Mouse (Mus musculus): ENCODE results near the gene Socs7. TPM values are rescaled to one million over a fixed set of nuclear protein-coding genes. Genes with fewer than 3 reads are reported as not detected.

The Socs7 gene
- polyA plus RNA-seq, 1 experiment = not detected

- WGBS = 15% methylated on average over 36 of the region's 37 CpGs
- Histone ChIP-seq H3K4me1 (ENCODE audit: control insufficient read depth, insufficient read depth, low read length) (peaks cover 49% of the 10 kb centered on the region), H3K4me3 (ENCODE audit: insufficient read depth, low read depth, low read length) (peak overlapping the region; percentile 24), H3K27ac (ENCODE audit: insufficient read depth, low read depth, low read length) (no peak overlapping the region)
- TF ChIP-seq POLR2A (IDR thresholded peaks at IDR 0.05; ENCODE audit: insufficient read depth, low read depth, low read length) = no peak
- TF ChIP-seq CTCF (IDR thresholded peaks at IDR 0.05; ENCODE audit: insufficient read depth, low read depth, low read length) = no peak
Measured at GRCm38 (mm10) chr11:97439935-97440334, 77.6 kb downstream of the Socs7 start.

GRCm38 (mm10) chr11:97440441-97440881, 78.1 kb downstream of the Socs7 start:
- TF ChIP-seq CTCF (IDR thresholded peaks at IDR 0.05; ENCODE audit: insufficient read depth, low read depth, low read length) (no peak), POLR2A (IDR thresholded peaks at IDR 0.05; ENCODE audit: insufficient read depth, low read depth, low read length) (no peak)
- WGBS = 18% methylated on average over 34 of the region's 34 CpGs
- Histone ChIP-seq H3K4me1 (ENCODE audit: control insufficient read depth, insufficient read depth, low read length) (peaks cover 46% of the 10 kb centered on the region), H3K4me3 (ENCODE audit: insufficient read depth, low read depth, low read length) (peak overlapping the region; percentile 24), H3K27ac (ENCODE audit: insufficient read depth, low read depth, low read length) (no peak overlapping the region)

GRCm38 (mm10) chr11:97441036-97441657, 78.8 kb downstream of the Socs7 start:
- Histone ChIP-seq H3K27ac (ENCODE audit: insufficient read depth, low read depth, low read length) (no peak overlapping the region), H3K4me1 (ENCODE audit: control insufficient read depth, insufficient read depth, low read length) (peaks cover 41% of the 10 kb centered on the region), H3K4me3 (ENCODE audit: insufficient read depth, low read depth, low read length) (no peak overlapping the region)
- TF ChIP-seq CTCF (IDR thresholded peaks at IDR 0.05; ENCODE audit: insufficient read depth, low read depth, low read length) (no peak), POLR2A (IDR thresholded peaks at IDR 0.05; ENCODE audit: insufficient read depth, low read depth, low read length) (no peak)
- WGBS = 35% methylated on average over 15 of the region's 15 CpGs

- Histone ChIP-seq H3K27ac (ENCODE audit: insufficient read depth, low read depth, low read length) (no peak overlapping the region), H3K4me3 (ENCODE audit: insufficient read depth, low read depth, low read length) (no peak overlapping the region), H3K4me1 (ENCODE audit: control insufficient read depth, insufficient read depth, low read length) (peaks cover 39% of the 10 kb centered on the region)
- 25% methylated on average over 3 of the region's 3 CpGs for WGBS
- TF ChIP-seq POLR2A (IDR thresholded peaks at IDR 0.05; ENCODE audit: insufficient read depth, low read depth, low read length) = no peak
- TF ChIP-seq CTCF (IDR thresholded peaks at IDR 0.05; ENCODE audit: insufficient read depth, low read depth, low read length) = no peak
Measured at GRCm38 (mm10) chr11:97441658-97442125, 79.3 kb downstream of the Socs7 start.

- WGBS = 90% methylated on average over 11 of the region's 11 CpGs
- H3K4me3 ChIP-seq (ENCODE audit: insufficient read depth, low read depth, low read length) = no peak overlapping the region
- TF ChIP-seq POLR2A (IDR thresholded peaks at IDR 0.05; ENCODE audit: insufficient read depth, low read depth, low read length) (no peak), CTCF (IDR thresholded peaks at IDR 0.05; ENCODE audit: insufficient read depth, low read depth, low read length) (no peak)
- peaks cover 32% of the 10 kb centered on the region for H3K4me1 ChIP-seq (ENCODE audit: control insufficient read depth, insufficient read depth, low read length)
- H3K27ac ChIP-seq (ENCODE audit: insufficient read depth, low read depth, low read length) = no peak overlapping the region
Measured at GRCm38 (mm10) chr11:97442891-97443675, 80.7 kb downstream of the Socs7 start.

GRCm38 (mm10) chr11:97445596-97445995, 83.2 kb downstream of the Socs7 start:
- H3K27ac ChIP-seq (ENCODE audit: insufficient read depth, low read depth, low read length) = no peak overlapping the region
- peaks cover 37% of the 10 kb centered on the region for H3K4me1 ChIP-seq (ENCODE audit: control insufficient read depth, insufficient read depth, low read length)
- 81% methylated on average over 6 of the region's 6 CpGs for WGBS
- no peak overlapping the region for H3K4me3 ChIP-seq (ENCODE audit: insufficient read depth, low read depth, low read length)
- TF ChIP-seq CTCF (IDR thresholded peaks at IDR 0.05; ENCODE audit: insufficient read depth, low read depth, low read length) = no peak

- TF ChIP-seq POLR2A (IDR thresholded peaks at IDR 0.05; ENCODE audit: insufficient read depth, low read depth, low read length) (no peak), CTCF (IDR thresholded peaks at IDR 0.05; ENCODE audit: insufficient read depth, low read depth, low read length) (no peak)
- H3K27ac ChIP-seq (ENCODE audit: insufficient read depth, low read depth, low read length) = no peak overlapping the region
- H3K4me1 ChIP-seq (ENCODE audit: control insufficient read depth, insufficient read depth, low read length) = peaks cover 37% of the 10 kb centered on the region
- H3K4me3 ChIP-seq (ENCODE audit: insufficient read depth, low read depth, low read length) = no peak overlapping the region
- 82% methylated on average over 4 of the region's 4 CpGs for WGBS
Measured at GRCm38 (mm10) chr11:97445999-97446511, 83.7 kb downstream of the Socs7 start.

- TF ChIP-seq POLR2A (IDR thresholded peaks at IDR 0.05; ENCODE audit: insufficient read depth, low read depth, low read length) (no peak), CTCF (IDR thresholded peaks at IDR 0.05; ENCODE audit: insufficient read depth, low read depth, low read length) (no peak)
- 85% methylated on average over 7 of the region's 7 CpGs for WGBS
- no peak overlapping the region for H3K4me3 ChIP-seq (ENCODE audit: insufficient read depth, low read depth, low read length)
- no peak overlapping the region for H3K27ac ChIP-seq (ENCODE audit: insufficient read depth, low read depth, low read length)
- H3K4me1 ChIP-seq (ENCODE audit: control insufficient read depth, insufficient read depth, low read length) = peaks cover 37% of the 10 kb centered on the region
Measured at GRCm38 (mm10) chr11:97447979-97448378, 85.6 kb downstream of the Socs7 start.

Other genes starting within 250 kb of the Socs7 start
- gene Tbx21, start 247.2 kb upstream of the Socs7 start, polyA plus RNA-seq (2012; ENCODE audit: insufficient read depth, insufficient read length, low replicate concordance, missing spikeins) = not detected in 2 replicates
- not detected in 2 replicates for gene Tbkbp1, start 211.1 kb upstream of the Socs7 start, polyA plus RNA-seq (2012; ENCODE audit: insufficient read depth, insufficient read length, low replicate concordance, missing spikeins)
- 234 TPM in 1 of 2 replicates, not detected in the other for gene Kpnb1, start 174.7 kb upstream of the Socs7 start, polyA plus RNA-seq (2012; ENCODE audit: insufficient read depth, insufficient read length, low replicate concordance, missing spikeins)
- gene Npepps, start 81.9 kb upstream of the Socs7 start, polyA plus RNA-seq (2012; ENCODE audit: insufficient read depth, insufficient read length, low replicate concordance, missing spikeins) = 421 TPM in 1 of 2 replicates, not detected in the other
- not detected in 2 replicates for gene Mrpl45, start 46.8 kb upstream of the Socs7 start, polyA plus RNA-seq (2012; ENCODE audit: insufficient read depth, insufficient read length, low replicate concordance, missing spikeins)
- gene Gpr179, start 10.5 kb upstream of the Socs7 start, polyA plus RNA-seq (2012; ENCODE audit: insufficient read depth, insufficient read length, low replicate concordance, missing spikeins) = not detected in 2 replicates
- gene Arhgap23, start 53.0 kb downstream of the Socs7 start, polyA plus RNA-seq (2012; ENCODE audit: insufficient read depth, insufficient read length, low replicate concordance, missing spikeins) = not detected in 2 replicates
- not detected in 2 replicates for gene 4933428G20Rik, start 137.8 kb downstream of the Socs7 start, polyA plus RNA-seq (2012; ENCODE audit: insufficient read depth, insufficient read length, low replicate concordance, missing spikeins)
- not detected in 2 replicates for gene Srcin1, start 213.6 kb downstream of the Socs7 start, polyA plus RNA-seq (2012; ENCODE audit: insufficient read depth, insufficient read length, low replicate concordance, missing spikeins)